Mouse (Mus musculus) MEL (cell line): ENCODE measurements at regions not wholly inside any gene's neighbourhood (a gene's known extent, or its start where the extent isn't known, plus 50 kb on each side); places are given as distances from the start of the nearest gene placed in this dataset.

Source experiments
- CTCF ChIP-seq, 3 experiments: IDR thresholded peaks in 2 of 3; conservative IDR thresholded peaks in 1 of 3; 2 replicates each; pipeline ENCODE4 v1.5.1; 2011 to 2012; ENCODE audit warnings: low read length in 3 of 3, low read depth in 2 of 3, mild to moderate bottlenecking in 2 of 3, improper control_type of control experiment in 1 of 3, inconsistent platforms in 1 of 3, mixed read lengths in 1 of 3, moderate library complexity in 1 of 3; ENCODE audit not compliant: control insufficient read depth in 1 of 3, insufficient read depth in 1 of 3, poor library complexity in 1 of 3, severe bottlenecking in 1 of 3
- MAZ ChIP-seq: IDR thresholded peaks from 2 replicates; pipeline ENCODE4 v1.6.1; 2012; ENCODE audit warnings: low read depth, mild to moderate bottlenecking, inconsistent platforms, low read length, improper control_type of control experiment
- MYC ChIP-seq: IDR thresholded peaks from 2 replicates; pipeline ENCODE4 v1.6.1; 2011; ENCODE audit warnings: low read depth, mild to moderate bottlenecking, low read length, improper control_type of control experiment, moderate library complexity

- TF ChIP-seq CTCF (IDR thresholded peaks at IDR 0.05 in 2 of 3, conservative IDR thresholded peaks at IDR 0.05 in 1 of 3; ENCODE audit: control insufficient read depth in 1 of 3, insufficient read depth in 1 of 3, low read depth in 2 of 3, low read length in 3 of 3, poor library complexity in 1 of 3, severe bottlenecking in 1 of 3) (no peak), MAZ (no peak), MYC (no peak)
Observed at GRCm38 (mm10) chr13:16200046-16200445, 188.4 kb downstream of the Inhba start.
